ENCODE assay signal across 23 mouse cellular contexts in genomic region chr13:54400565-54401179, GRCm38 (mm10). TPM values are rescaled to one million over a fixed set of nuclear protein-coding genes. Genes with fewer than 3 reads are reported as not detected.
DNase-seq lines count a peak whose midpoint lies in the region; ATAC-seq and TF ChIP-seq lines count a peak whose summit lies in the region.
"Had no signal": no experiment of that assay in that cellular context is flagged by ENCODE, and none has a peak within 500 bp of the region (broad histone marks: within the 10 kb centered on the region; RNA-seq: fewer than 3 reads in every experiment).

No protein-coding gene starts in this region.

- H3K27me3 ChIP-seq in MEL (ENCODE audit: control insufficient read depth in 1 of 2, insufficient read depth in 2 of 2, low read length in 2 of 2) = no peaks in the 10 kb centered on the region
- H3K27me3 ChIP-seq: forebrain, embryonic 12.5 days; hindbrain, embryonic 15.5 days; limb, embryonic 13.5 days; midbrain, embryonic 13.5 days had no signal

- peaks cover 4 to 26% of the 10 kb centered on the region in 2 experiments; a peak in 3 of 4 replicates for H3K4me1 ChIP-seq in MEL (ENCODE audit: control insufficient read depth in 1 of 2, insufficient read depth in 2 of 2, low read length in 2 of 2)

- TF ChIP-seq EP300 in MEL (IDR thresholded peaks at IDR 0.05; ENCODE audit: low read depth in 1 of 2, low read length in 2 of 2) = peak; percentile 45 to 57

- H3K79me2 ChIP-seq in MEL (ENCODE audit: control insufficient read depth, insufficient read depth, low read length, poor library complexity) = no peaks in the 10 kb centered on the region

- H3K27ac ChIP-seq in MEL (ENCODE audit: control insufficient read depth, low read depth, low read length) = peak overlapping the region; percentile 36; the same call in 1 of the 2 replicates
- H3K27ac ChIP-seq: forebrain, embryonic 12.5 days; hindbrain, embryonic 10.5 days; hindbrain, embryonic 15.5 days; limb, embryonic 13.5 days; midbrain, embryonic 13.5 days had no signal

- no peaks in the 10 kb centered on the region for H3K9me3 ChIP-seq in MEL (replicated peaks; ENCODE audit: insufficient read depth, low read length)
- H3K9me3 ChIP-seq: forebrain, embryonic 12.5 days; hindbrain, embryonic 10.5 days; hindbrain, embryonic 15.5 days; limb, embryonic 13.5 days had no signal

- TF ChIP-seq POLR2A in MEL (IDR thresholded peaks at IDR 0.05; ENCODE audit: control insufficient read depth in 1 of 2, insufficient read depth in 1 of 2, low read depth in 1 of 2, low read length in 2 of 2, poor library complexity in 1 of 2) = no peak

- no peak for TF ChIP-seq CTCF in MEL (IDR thresholded peaks at IDR 0.05 in 2 of 3, conservative IDR thresholded peaks at IDR 0.05 in 1 of 3; ENCODE audit: control insufficient read depth in 1 of 3, insufficient read depth in 1 of 3, low read depth in 2 of 3, low read length in 3 of 3, poor library complexity in 1 of 3, severe bottlenecking in 1 of 3)

- H3K4me3 ChIP-seq in MEL (ENCODE audit: control insufficient read depth in 1 of 2, insufficient read depth in 1 of 2, low read depth in 2 of 2, low read length in 2 of 2) = no peak overlapping the region
- H3K4me3 ChIP-seq: erythroblast, embryonic 14.5 days; forebrain, embryonic 12.5 days; hindbrain, embryonic 10.5 days; hindbrain, embryonic 15.5 days; limb, embryonic 13.5 days; midbrain, embryonic 13.5 days had no signal

- no peak overlapping the region for H3K9ac ChIP-seq in MEL (ENCODE audit: control insufficient read depth, low read depth, low read length, poor library complexity, severe bottlenecking)
- H3K9ac ChIP-seq: forebrain, embryonic 12.5 days; hindbrain, embryonic 15.5 days; limb, embryonic 13.5 days; midbrain, embryonic 13.5 days had no signal

- DNase-seq in heart, adult 11 months = peak; percentile 61
- DNase-seq in heart, adult 18-20 months = no peak
- peak; percentile 39 for DNase-seq in lung, postnatal 10 days
- DNase-seq in lung, adult 18-20 months = no peak
- peak; percentile 64 for DNase-seq in MEL (ENCODE audit: low read depth, low spot score)
- DNase-seq in embryo, embryonic 10.5 days (ENCODE audit: low spot score) = no peak
- DNase-seq: adrenal gland, postnatal 10 days; cerebellum, adult 11 months; cerebellum, adult 9-11 months; heart, postnatal 14 days; kidney, adult 11 months; kidney, postnatal 14 days; thymus, postnatal 4 days had no signal

- ATAC-seq in common myeloid progenitor, adult 5-6 weeks (replicated peaks; ENCODE audit: low read depth, poor library complexity, severe bottlenecking) = peak; percentile 37; the same call in 1 of the 2 replicates
- ATAC-seq: inflammation-experienced regulatory T-cells, adult 6 months; midbrain, embryonic 13.5 days; Patski had no signal

- no peak for TF ChIP-seq RAD21 in MEL (IDR thresholded peaks at IDR 0.05; ENCODE audit: low read depth, low read length)

- peaks cover 0 to 7% of the 10 kb centered on the region in 2 experiments; a peak in 2 of 4 replicates for H3K36me3 ChIP-seq in MEL (ENCODE audit: control insufficient read depth in 1 of 2, insufficient read depth in 2 of 2, low read length in 2 of 2)
- H3K36me3 ChIP-seq: forebrain, embryonic 12.5 days; hindbrain, embryonic 10.5 days; hindbrain, embryonic 15.5 days; limb, embryonic 13.5 days; midbrain, embryonic 13.5 days had no signal

TF ChIP-seq in MEL, 35 proteins besides CTCF, POLR2A, EP300 and RAD21:
- TF ChIP-seq HCFC1 (IDR thresholded peaks at IDR 0.05; ENCODE audit: low read depth, low read length) = no peak
- TF ChIP-seq JUND (IDR thresholded peaks at IDR 0.05; ENCODE audit: low read depth, low read length) = no peak
- peak; percentile 42 for TF ChIP-seq TAL1 (IDR thresholded peaks at IDR 0.05; ENCODE audit: low read length)
- no peak for TF ChIP-seq MAFK (IDR thresholded peaks at IDR 0.05; ENCODE audit: borderline replicate concordance, low read depth, low read length)
- no peak for TF ChIP-seq TCF12 (IDR thresholded peaks at IDR 0.05; ENCODE audit: low read depth, low read length)
- TF ChIP-seq CHD2 (IDR thresholded peaks at IDR 0.05; ENCODE audit: low read length) = no peak
- TF ChIP-seq GATA1 (IDR thresholded peaks at IDR 0.05; ENCODE audit: low read depth, low read length) = 0 out of 2 replicates have a peak, but pooled peaks have one; percentile 42

RNA-seq across cellular contexts. Expression of gene Cplx2, which starts 29.5 kb away (rescaled TPM):
- total RNA-seq in heart, adult 18-20 months (2021) = 1 to 10 TPM; 2.0 to 2.5 TPM
- 1.8 and 2.1 TPM in 2 replicates for total RNA-seq in MEL (2012; rRNA removed)
- polyA plus RNA-seq in MEL (2012; ENCODE audit: insufficient read depth in 1 of 2, insufficient read length in 2 of 2, low read depth in 1 of 2, low replicate concordance in 2 of 2, missing spikeins in 1 of 2) = 1 to 10 TPM in 1 of 2 experiments, not detected in 1; 4.7 TPM
- 1.4 and 2.1 TPM in 2 replicates for total RNA-seq in common myeloid progenitor, adult 5-6 weeks (2017)
- total RNA-seq: monocyte, adult 5-6 weeks had no signal
- polyA plus RNA-seq: inflammation-experienced regulatory T-cells, adult 6 months had no signal

Comparison
In these comparisons a context has a peak if more than half of its experiments do, and no peak if none do; other contexts are left out.
1. DNase-seq: peak in heart, adult 11 months (single experiment), lung, postnatal 10 days (single experiment) and MEL (single experiment); none in heart, adult 18-20 months (0 of 2), lung, adult 18-20 months (0 of 2) and embryo, embryonic 10.5 days (single experiment).